Mouse (Mus musculus) erythroblast, embryonic 14.5 days (primary cell): ENCODE results near the gene Etfdh.

Experiments used
- GATA1 ChIP-seq: IDR thresholded peaks from 2 replicates; pipeline ENCODE4 v1.6.1; 2012; ENCODE audit warnings: low read length, inconsistent platforms, mixed read lengths
- TAL1 ChIP-seq: IDR thresholded peaks from 3 replicates; pipeline ENCODE4 v1.6.1; 2012; ENCODE audit warnings: low read length, inconsistent platforms, mixed read lengths

DNA sequence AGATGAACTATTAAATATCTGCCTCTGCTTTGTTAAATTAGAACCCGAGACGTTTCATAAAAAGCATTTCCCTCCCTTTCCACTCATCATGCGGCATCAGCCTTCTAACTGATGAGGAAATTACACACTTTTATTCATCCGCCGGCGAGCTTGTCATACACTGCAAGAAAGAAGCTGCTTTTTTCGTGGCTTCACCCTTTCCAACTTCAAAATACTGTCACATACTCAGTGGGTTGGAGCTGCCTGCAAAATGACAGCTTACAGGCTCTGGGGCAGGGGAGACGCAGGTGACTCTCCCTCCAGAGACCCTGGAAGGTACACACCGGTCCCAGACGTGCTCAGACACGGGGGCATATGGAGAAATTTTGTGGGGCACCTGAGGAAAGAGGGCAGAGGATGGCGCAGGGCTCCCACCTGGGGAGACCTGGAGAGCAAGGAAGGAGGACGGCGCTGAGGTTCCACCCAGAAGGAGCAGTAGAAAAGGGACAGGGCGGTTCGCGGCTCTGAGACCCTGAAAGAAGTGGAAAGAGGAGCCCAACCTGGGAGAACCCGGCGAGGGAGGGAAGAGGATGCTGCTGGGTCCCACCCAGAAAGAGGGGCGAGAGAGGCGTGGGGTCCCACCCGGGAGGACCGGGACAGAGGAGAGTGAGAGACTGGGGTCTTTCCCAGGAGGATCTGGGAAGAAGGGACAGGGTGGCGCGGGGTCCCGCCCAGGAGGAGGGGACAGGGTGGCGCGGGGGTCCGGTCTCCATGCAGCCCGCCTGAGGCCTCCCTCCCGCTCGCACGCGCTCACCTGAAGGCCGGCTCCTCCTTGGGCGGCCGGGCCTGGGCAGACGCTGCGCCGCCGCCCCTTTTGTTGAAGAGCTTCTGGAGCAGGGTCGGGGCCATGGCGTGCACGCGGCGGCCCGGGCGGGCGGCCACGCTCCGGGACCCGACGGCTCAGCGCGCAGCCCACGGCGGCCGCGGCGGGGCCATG, 62.3 kb downstream of the Etfdh start:
- TF ChIP-seq GATA1, result no peak
- no peak for TF ChIP-seq TAL1
